Mouse (Mus musculus): ENCODE measurements around the gene Nhsl1. TPM values are rescaled to one million over a fixed set of nuclear protein-coding genes. Genes with fewer than 3 reads are reported as not detected.

The Nhsl1 gene
- polyA plus RNA-seq, 1 experiment from 2014 or later: 9.3 TPM

DNA sequence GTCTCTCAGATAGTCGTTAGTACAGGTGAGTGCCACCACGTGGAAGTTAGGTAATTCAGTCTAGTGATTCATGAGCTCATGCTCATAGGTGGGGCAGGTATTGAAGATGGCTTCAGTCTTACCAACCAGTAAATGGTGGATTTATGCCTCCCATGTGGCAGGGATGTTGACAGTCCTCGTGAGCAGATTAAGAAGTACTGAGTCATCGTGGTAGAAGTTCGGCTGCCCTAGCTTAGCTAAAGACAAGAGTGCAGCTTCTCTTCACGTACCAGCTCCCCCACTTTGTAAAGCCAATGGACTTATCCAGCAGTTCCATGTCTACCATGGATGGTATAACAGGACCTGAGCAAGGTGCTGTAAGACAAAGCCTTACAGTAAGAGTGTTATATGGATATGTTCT, 46.6 kb downstream of the Nhsl1 start:
- WGBS: 85% methylated on average over 6 of the region's 6 CpGs
- Histone ChIP-seq H3K9ac (replicated peaks; ENCODE audit: low read length) (no peak overlapping the region), H3K9me3 (ENCODE audit: low read length) (no peaks in the 10 kb centered on the region), H3K4me2 (replicated peaks; ENCODE audit: low read depth, low read length) (no peak overlapping the region), H3K27me3 (ENCODE audit: insufficient read depth, low read length) (no peaks in the 10 kb centered on the region), H3K36me3 (ENCODE audit: insufficient read depth, low read length) (no peaks in the 10 kb centered on the region), H3K4me3 (ENCODE audit: low read length) (no peak overlapping the region), H3K4me1 (ENCODE audit: insufficient read depth, low read length) (peaks cover 6% of the 10 kb centered on the region), H3K27ac (ENCODE audit: low read length) (no peak overlapping the region)
- no peak for ATAC-seq (ENCODE audit: low FRiP score, low TSS enrichment)

DNA sequence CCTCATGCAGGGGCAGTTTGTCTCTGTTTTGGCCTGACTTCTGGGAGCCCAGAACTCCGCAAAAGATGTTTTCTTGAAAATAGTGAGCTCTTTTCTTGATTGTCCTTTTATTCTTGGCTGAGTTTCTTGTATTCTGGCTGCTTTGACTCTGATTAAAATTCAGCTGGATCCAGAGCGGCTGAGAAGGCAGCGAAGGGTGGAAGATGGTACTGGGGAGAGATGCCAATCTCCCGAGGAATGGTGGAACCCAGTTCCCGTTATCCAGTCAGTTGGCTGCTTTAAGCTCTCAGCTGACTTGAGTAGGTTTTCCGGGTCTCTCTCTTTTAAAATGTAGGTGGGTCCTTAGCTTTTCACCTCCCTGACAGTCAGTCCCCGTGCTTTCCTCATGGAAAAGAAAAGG, 47.9 kb downstream of the Nhsl1 start:
- ATAC-seq (ENCODE audit: low FRiP score, low TSS enrichment): no peak
- Histone ChIP-seq H3K27ac (ENCODE audit: low read length) (no peak overlapping the region), H3K4me1 (ENCODE audit: insufficient read depth, low read length) (peaks cover 15% of the 10 kb centered on the region), H3K9ac (replicated peaks; ENCODE audit: low read length) (no peak overlapping the region), H3K36me3 (ENCODE audit: insufficient read depth, low read length) (no peaks in the 10 kb centered on the region), H3K4me2 (replicated peaks; ENCODE audit: low read depth, low read length) (no peak overlapping the region), H3K9me3 (ENCODE audit: low read length) (no peaks in the 10 kb centered on the region), H3K27me3 (ENCODE audit: insufficient read depth, low read length) (no peaks in the 10 kb centered on the region), H3K4me3 (ENCODE audit: low read length) (no peak overlapping the region)
- 70% methylated on average over 7 of the region's 7 CpGs for WGBS

- 93% methylated on average over 8 of the region's 8 CpGs for WGBS
- Histone ChIP-seq H3K4me3 (ENCODE audit: low read length) (no peak overlapping the region), H3K4me2 (replicated peaks; ENCODE audit: low read depth, low read length) (no peak overlapping the region), H3K9ac (replicated peaks; ENCODE audit: low read length) (no peak overlapping the region), H3K4me1 (ENCODE audit: insufficient read depth, low read length) (peaks cover 23% of the 10 kb centered on the region), H3K36me3 (ENCODE audit: insufficient read depth, low read length) (no peaks in the 10 kb centered on the region), H3K27ac (ENCODE audit: low read length) (no peak overlapping the region), H3K27me3 (ENCODE audit: insufficient read depth, low read length) (no peaks in the 10 kb centered on the region), H3K9me3 (ENCODE audit: low read length) (no peaks in the 10 kb centered on the region)
- no peak for ATAC-seq (ENCODE audit: low FRiP score, low TSS enrichment)
These were observed 49.3 kb downstream of the Nhsl1 start for GRCm38 (mm10) chr10:18368111-18368510.

DNA sequence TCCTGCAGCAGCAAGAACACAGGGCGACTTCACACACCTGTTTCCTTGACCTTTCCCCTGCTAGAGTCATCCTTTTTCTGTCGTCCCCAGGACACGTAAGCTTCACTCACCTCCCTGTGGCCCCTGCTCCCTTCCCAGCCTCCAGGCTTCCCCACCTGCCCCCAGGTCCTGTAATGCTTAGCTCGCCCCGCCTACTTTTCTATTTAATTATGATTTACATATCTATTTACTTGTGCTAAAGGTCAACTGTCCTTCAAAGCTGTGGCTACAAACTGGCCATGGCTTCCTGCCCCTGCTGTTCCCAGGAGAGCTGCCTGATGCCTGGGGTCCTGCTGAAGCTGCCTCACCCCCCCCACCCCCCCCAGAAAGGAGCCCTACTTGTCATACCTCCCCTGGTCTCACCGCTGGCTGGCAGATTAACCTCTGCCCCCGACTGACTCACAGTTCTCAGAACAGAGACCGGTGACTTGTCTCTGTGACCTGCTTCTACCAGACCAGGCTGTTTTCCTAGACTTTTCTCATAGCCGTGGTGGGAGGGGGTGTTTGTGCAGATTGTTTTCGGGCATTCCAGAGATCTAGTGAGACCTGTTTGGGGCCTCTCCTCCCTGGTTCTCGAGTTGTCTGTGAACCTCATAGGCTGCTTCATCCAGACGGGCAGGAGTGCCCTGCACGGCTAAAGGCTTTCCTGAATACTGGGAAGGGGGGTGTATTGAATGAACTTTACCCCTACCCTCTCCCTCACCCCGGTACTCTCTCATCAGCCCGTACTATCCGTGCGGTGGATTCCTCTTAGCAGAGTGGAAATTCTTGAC, 51.9 kb downstream of the Nhsl1 start:
- Histone ChIP-seq H3K4me2 (replicated peaks; ENCODE audit: low read depth, low read length) (peak overlapping the region; percentile 4; the same call in 1 of the 2 replicates), H3K27me3 (ENCODE audit: insufficient read depth, low read length) (no peaks in the 10 kb centered on the region), H3K4me3 (ENCODE audit: low read length) (no peak overlapping the region), H3K9me3 (ENCODE audit: low read length) (no peaks in the 10 kb centered on the region), H3K27ac (ENCODE audit: low read length) (peak overlapping the region; percentile 68), H3K9ac (replicated peaks; ENCODE audit: low read length) (0 out of 2 replicates have a peak overlapping the region, but pooled peaks have one; percentile 11), H3K4me1 (ENCODE audit: insufficient read depth, low read length) (peaks cover 23% of the 10 kb centered on the region), H3K36me3 (ENCODE audit: insufficient read depth, low read length) (no peaks in the 10 kb centered on the region)
- peak; percentile 86 for ATAC-seq (ENCODE audit: low FRiP score, low TSS enrichment)
- WGBS: 28% methylated on average over 17 of the region's 17 CpGs

DNA sequence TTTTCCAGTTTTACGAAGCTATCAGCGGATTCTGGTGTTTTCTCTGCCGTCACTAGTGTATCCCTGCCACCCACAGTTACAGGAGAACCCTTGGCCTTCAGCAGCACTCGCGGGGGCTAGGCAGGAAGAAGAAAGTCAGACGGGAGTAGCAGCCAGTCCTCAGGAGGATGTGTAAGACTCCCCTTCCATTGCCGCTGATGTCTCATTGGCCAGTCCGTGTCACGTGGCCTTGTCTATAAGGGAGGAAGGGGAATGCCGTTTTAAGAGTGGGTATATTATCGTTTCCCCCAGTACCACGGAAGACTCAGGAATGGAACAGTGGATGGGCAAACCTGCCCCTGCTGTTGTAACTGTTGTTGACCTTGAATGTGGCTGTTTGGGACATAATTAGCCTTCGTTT, 53.1 kb downstream of the Nhsl1 start:
- Histone ChIP-seq H3K9me3 (ENCODE audit: low read length) (no peaks in the 10 kb centered on the region), H3K4me1 (ENCODE audit: insufficient read depth, low read length) (peaks cover 23% of the 10 kb centered on the region), H3K27ac (ENCODE audit: low read length) (peak overlapping the region; percentile 68; the same call in 1 of the 2 replicates)

DNA sequence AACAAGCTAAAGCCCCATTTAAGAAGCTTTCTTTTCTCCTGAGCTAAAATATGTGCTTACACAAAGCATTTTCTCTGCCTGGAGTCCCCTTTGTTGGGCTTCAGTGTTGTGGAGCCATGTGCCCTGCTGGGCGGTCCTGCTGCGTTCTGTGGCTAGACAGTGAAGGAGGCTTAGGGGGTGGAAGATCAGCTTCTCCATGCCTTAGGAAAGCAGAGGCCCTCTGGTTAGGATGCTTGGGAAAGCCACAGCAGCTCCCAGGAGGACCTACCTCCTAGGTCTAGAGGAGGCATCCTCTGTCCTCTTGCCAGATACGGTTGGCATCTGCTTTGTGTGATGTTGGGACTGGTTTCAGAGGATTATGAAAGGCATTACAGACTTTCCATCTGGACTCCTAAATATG, 56.5 kb downstream of the Nhsl1 start:
- WGBS: 86% methylated on average over 3 of the region's 3 CpGs
- no peak overlapping the region for H3K4me2 ChIP-seq (replicated peaks; ENCODE audit: low read depth, low read length)

More for the DNA sequence above, 53.1 kb downstream of the Nhsl1 start:
- ATAC-seq (ENCODE audit: low FRiP score, low TSS enrichment): no peak
- WGBS: 52% methylated on average over 13 of the region's 13 CpGs
- H3K4me2 ChIP-seq (replicated peaks; ENCODE audit: low read depth, low read length): peak overlapping the region; percentile 39
- H3K4me3 ChIP-seq (ENCODE audit: low read length): no peak overlapping the region
- H3K9ac ChIP-seq (replicated peaks; ENCODE audit: low read length): no peak overlapping the region
- no peaks in the 10 kb centered on the region for H3K36me3 ChIP-seq (ENCODE audit: insufficient read depth, low read length)
- H3K27me3 ChIP-seq (ENCODE audit: insufficient read depth, low read length): no peaks in the 10 kb centered on the region

GRCm38 (mm10) chr10:18384766-18385165, 66.0 kb downstream of the Nhsl1 start:
- ATAC-seq (ENCODE audit: low FRiP score, low TSS enrichment): no peak

More for the DNA sequence above, 56.5 kb downstream of the Nhsl1 start:
- Histone ChIP-seq H3K9me3 (ENCODE audit: low read length) (no peaks in the 10 kb centered on the region), H3K4me1 (ENCODE audit: insufficient read depth, low read length) (peaks cover 22% of the 10 kb centered on the region), H3K27ac (ENCODE audit: low read length) (no peak overlapping the region), H3K9ac (replicated peaks; ENCODE audit: low read length) (no peak overlapping the region), H3K4me3 (ENCODE audit: low read length) (no peak overlapping the region), H3K36me3 (ENCODE audit: insufficient read depth, low read length) (no peaks in the 10 kb centered on the region), H3K27me3 (ENCODE audit: insufficient read depth, low read length) (no peaks in the 10 kb centered on the region)
- no peak for ATAC-seq (ENCODE audit: low FRiP score, low TSS enrichment)

DNA sequence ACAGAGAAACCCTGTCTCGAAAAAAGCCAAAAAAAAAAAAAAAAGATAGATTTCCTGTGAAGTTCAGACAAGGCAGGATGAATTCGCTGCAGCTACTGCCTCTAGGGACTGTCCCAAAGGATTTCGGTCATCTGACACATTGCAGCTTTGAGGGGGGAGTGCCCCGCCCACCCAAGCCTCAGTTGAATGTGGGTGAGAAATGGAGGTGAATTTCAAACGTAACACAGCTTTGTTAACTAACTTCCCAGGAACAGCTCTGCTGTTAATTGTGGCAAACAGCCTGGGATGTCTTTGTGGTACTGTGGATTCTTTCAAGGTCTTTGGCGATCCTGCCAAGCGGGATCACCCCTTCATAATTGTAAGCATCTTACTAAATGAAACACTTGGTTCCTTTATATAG, 67.4 kb downstream of the Nhsl1 start:
- H3K9me3 ChIP-seq (ENCODE audit: low read length): no peaks in the 10 kb centered on the region
- no peaks in the 10 kb centered on the region for H3K27me3 ChIP-seq (ENCODE audit: insufficient read depth, low read length)
- H3K4me3 ChIP-seq (ENCODE audit: low read length): no peak overlapping the region
- WGBS: 53% methylated on average over 7 of the region's 7 CpGs
- H3K9ac ChIP-seq (replicated peaks; ENCODE audit: low read length): no peak overlapping the region
- peaks cover 8% of the 10 kb centered on the region for H3K4me1 ChIP-seq (ENCODE audit: insufficient read depth, low read length)
- no peak for ATAC-seq (ENCODE audit: low FRiP score, low TSS enrichment)
- no peak overlapping the region for H3K27ac ChIP-seq (ENCODE audit: low read length)
- H3K36me3 ChIP-seq (ENCODE audit: insufficient read depth, low read length): no peaks in the 10 kb centered on the region
- no peak overlapping the region for H3K4me2 ChIP-seq (replicated peaks; ENCODE audit: low read depth, low read length)

More at GRCm38 (mm10) chr10:18384766-18385165, 66.0 kb downstream of the Nhsl1 start:
- peaks cover 10% of the 10 kb centered on the region for H3K4me1 ChIP-seq (ENCODE audit: insufficient read depth, low read length)
- no peak overlapping the region for H3K9ac ChIP-seq (replicated peaks; ENCODE audit: low read length)
- H3K9me3 ChIP-seq (ENCODE audit: low read length): no peaks in the 10 kb centered on the region
- no peak overlapping the region for H3K27ac ChIP-seq (ENCODE audit: low read length)
- no peak overlapping the region for H3K4me2 ChIP-seq (replicated peaks; ENCODE audit: low read depth, low read length)
- H3K4me3 ChIP-seq (ENCODE audit: low read length): no peak overlapping the region
- 60% methylated on average over 2 of the region's 2 CpGs for WGBS
- no peaks in the 10 kb centered on the region for H3K36me3 ChIP-seq (ENCODE audit: insufficient read depth, low read length)
- no peaks in the 10 kb centered on the region for H3K27me3 ChIP-seq (ENCODE audit: insufficient read depth, low read length)

DNA sequence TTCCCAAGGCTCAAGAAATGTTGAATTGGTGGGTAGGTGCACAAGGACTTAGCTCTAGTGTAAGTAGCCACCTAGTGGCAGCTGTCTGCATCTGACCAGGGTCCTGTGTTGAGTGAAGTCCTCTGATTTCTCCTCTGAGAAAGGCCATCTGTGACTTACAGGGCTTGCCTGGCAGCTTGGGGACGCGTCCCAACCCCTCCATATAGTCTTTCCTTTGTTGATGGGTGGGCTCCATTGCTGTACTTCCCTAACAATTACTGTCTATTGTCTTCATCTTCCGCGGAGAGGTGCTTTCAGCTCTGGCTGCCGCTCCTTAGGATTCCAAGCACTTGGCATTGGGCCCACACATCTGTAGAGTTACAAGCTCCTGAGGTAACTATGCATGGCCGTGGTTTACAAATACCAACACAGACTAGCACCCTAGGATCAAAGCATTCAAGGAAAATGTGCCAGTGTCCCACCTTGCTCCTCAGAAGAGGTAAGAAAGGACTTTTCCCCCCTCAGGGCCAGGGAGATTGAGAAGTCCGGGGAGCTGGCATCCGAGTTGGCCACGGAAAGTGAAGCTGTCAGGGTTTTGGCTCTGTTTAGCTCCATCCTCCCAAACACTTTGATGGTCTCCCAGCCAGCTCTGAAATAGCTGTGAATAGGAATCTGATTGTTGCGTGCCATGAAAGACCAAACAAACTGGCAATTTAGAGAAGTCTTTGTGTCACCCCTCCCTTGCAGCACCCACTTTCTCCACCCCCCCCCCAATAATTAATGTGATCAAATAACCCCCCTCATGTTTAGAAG, 70.2 kb downstream of the Nhsl1 start:
- Histone ChIP-seq H3K9ac (replicated peaks; ENCODE audit: low read length) (no peak overlapping the region), H3K4me3 (ENCODE audit: low read length) (no peak overlapping the region), H3K4me2 (replicated peaks; ENCODE audit: low read depth, low read length) (peak overlapping the region; percentile 14; the same call in 1 of the 2 replicates), H3K36me3 (ENCODE audit: insufficient read depth, low read length) (no peaks in the 10 kb centered on the region), H3K9me3 (ENCODE audit: low read length) (no peaks in the 10 kb centered on the region), H3K27me3 (ENCODE audit: insufficient read depth, low read length) (no peaks in the 10 kb centered on the region), H3K4me1 (ENCODE audit: insufficient read depth, low read length) (peaks cover 8% of the 10 kb centered on the region), H3K27ac (ENCODE audit: low read length) (no peak overlapping the region)
- ATAC-seq (ENCODE audit: low FRiP score, low TSS enrichment): peak; percentile 83
- WGBS: 26% methylated on average over 10 of the region's 10 CpGs

GRCm38 (mm10) chr10:18390004-18390403, 71.2 kb downstream of the Nhsl1 start:
- H3K4me1 ChIP-seq (ENCODE audit: insufficient read depth, low read length): peaks cover 11% of the 10 kb centered on the region
- H3K27ac ChIP-seq (ENCODE audit: low read length): no peak overlapping the region
- no peaks in the 10 kb centered on the region for H3K9me3 ChIP-seq (ENCODE audit: low read length)
- 79% methylated on average over 15 of the region's 15 CpGs for WGBS
- no peak overlapping the region for H3K4me2 ChIP-seq (replicated peaks; ENCODE audit: low read depth, low read length)
- ATAC-seq (ENCODE audit: low FRiP score, low TSS enrichment): no peak
- H3K4me3 ChIP-seq (ENCODE audit: low read length): no peak overlapping the region
- H3K36me3 ChIP-seq (ENCODE audit: insufficient read depth, low read length): no peaks in the 10 kb centered on the region
- no peaks in the 10 kb centered on the region for H3K27me3 ChIP-seq (ENCODE audit: insufficient read depth, low read length)
- H3K9ac ChIP-seq (replicated peaks; ENCODE audit: low read length): no peak overlapping the region
